Mouse (Mus musculus) left cerebral cortex, postnatal 36 days (tissue): Measurements from ENCODE around the gene Ano2. TPM values are rescaled to one million over a fixed set of nuclear protein-coding genes. Genes with fewer than 3 reads are reported as not detected.
A peak's percentile ranks its signal among the peaks of the same experiment; 100 is the strongest.

Experiments used
- DNase-seq, 2 experiments: peaks; one replicate each; pipeline ENCODE4 v3.0.0; 2021 to 2022; ENCODE audit warnings: low spot score in 2 of 2, mixed read lengths in 1 of 2
- intact Hi-C: fragments of 180-260 bp; cut with DNase I; formaldehyde crosslinking; loops from one replicate; pipeline ENCODE4 v1.15.1; 2025
- total RNA-seq, 2 experiments: library from RNA; stranded (reverse); gene quantifications; 2 replicates each; pipeline ENCODE4 v1.2.3; 2021

Gene Ano2
- total RNA-seq, 2 experiments from 2014 or later, result 2.3 to 5.2 TPM

DNA sequence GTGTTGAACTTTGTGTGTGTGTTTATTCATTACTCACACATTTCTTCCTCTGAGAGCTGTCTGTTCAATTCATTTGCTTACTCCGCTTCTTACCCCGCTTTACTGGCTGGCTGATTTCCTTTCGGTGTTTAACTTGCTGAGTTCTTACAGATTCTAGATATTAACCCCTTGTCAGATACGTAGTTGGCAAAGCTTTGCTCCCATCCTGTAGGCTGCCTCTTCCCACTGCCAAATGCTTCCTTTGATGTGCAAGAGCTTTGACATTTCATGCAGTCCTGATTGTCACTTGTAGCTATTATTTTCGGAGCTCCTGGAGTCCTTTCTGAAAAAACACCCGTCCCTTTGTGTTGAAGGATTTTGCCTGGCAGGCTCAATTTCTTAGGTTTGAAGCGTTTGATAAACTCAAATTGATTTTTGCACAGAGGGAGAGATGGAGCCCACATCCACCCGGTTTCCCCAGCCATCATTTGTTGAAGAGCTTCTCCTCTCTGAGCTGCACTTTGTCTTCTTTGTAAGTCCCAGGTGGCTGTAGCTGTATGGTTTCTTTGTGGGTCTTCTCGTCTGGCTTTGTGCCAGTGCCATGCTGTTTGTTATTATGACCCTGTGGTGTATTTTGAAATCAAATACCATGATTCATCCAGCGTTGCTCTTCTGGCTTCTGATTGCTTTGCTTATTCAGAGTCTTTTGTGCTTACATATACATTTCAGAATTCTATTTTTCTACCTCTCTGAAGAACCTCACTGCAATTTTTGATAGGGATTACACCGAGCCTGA is 47.5 kb downstream of the Ano2 start:
- intact Hi-C loops, result no loop called here
- no peak for DNase-seq

DNA sequence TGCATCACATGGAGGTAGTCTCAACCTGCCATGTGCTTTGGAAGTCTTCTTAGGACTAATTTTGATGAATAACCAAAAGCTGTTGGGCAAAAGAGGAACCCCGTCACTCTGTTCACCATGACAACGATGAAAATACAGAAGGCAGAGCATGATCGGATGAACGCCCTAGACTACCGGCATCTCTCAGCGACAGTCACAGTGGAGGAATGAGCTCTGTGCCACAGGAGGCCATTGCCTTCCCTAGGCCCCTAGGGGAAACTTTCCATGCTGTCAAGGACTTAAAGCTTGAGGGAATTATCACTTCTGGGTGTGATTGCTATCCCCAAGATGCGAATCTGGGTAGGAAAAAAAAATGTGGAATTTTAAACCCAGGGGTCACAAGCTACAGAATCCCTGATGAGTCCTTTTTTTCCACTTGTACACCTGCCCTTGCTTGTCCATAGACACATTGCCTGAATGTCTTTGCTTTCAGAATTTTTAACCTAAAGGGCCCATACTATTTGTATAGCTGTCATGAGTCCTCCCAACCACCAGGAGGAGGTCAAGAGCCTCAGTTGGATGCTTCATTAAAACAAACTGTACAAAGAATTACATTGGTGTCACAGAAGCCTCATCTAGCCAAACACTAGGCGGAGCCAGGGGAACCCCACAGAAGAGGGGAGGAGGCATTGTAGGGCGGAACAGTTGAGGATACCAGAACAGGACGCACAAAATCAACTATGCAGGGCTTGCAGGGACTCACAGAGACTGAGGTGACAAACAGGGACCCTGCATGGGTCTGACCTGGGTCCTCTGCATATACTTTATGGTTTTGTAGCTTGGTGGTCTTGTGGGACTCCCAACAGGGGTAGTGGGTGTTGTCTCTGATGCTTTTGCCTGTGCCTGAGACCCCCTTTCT is 53.2 kb downstream of the Ano2 start:
- intact Hi-C loops, result no loop called here
- DNase-seq, result no peak

DNA sequence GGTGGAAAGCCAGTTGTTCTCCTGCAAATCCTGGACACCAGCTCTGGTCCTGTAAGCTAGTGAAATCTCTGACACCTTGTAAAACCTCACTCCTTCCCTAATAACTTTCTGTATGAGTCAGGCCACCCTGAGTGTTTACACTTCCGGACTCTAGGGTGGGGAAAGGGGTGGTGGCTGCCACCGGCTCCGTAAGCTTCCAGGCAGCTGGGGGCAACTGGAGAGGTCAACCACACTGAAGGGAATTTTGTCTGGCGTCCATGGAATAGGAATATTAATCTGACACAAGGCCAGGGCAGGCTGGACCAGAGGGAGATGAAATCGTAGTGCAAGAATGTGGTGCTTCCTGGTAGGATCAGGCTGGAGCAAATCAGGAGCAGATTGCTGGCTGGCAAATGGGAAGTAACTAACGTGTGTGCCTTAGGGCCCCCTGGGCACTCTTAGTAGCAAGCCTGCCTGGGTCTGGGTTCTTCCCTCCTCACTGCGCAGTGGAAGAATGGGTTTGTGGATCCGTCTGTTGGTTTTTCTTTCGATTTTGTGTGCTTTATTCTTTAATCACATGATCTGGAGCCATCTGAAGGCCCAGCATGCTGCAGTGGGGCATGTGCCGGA is 57.2 kb downstream of the Ano2 start:
- intact Hi-C loops, result no loop called here
- no peak for DNase-seq

DNA sequence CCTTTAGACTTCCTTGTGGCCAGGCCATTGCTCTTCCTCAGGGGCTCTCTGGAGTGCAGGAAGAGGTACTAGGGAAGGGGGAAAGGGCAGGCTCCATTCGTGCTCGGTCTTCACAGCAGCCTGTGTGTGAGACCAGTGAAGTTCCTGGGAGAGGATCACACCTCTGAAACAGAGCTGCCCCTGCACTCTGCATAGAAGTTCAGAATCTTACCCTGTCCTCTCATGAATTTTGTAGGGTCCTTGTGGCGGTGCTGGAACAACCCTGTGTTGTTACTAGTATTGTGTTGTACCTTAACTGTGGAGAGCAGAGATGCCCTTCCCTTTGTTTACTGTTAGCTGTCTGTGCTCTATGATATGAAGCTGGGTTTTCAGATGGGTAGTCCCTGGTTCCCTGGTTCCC is 58.4 kb downstream of the Ano2 start:
- intact Hi-C loops, result no loop called here
- no peak for DNase-seq

DNA sequence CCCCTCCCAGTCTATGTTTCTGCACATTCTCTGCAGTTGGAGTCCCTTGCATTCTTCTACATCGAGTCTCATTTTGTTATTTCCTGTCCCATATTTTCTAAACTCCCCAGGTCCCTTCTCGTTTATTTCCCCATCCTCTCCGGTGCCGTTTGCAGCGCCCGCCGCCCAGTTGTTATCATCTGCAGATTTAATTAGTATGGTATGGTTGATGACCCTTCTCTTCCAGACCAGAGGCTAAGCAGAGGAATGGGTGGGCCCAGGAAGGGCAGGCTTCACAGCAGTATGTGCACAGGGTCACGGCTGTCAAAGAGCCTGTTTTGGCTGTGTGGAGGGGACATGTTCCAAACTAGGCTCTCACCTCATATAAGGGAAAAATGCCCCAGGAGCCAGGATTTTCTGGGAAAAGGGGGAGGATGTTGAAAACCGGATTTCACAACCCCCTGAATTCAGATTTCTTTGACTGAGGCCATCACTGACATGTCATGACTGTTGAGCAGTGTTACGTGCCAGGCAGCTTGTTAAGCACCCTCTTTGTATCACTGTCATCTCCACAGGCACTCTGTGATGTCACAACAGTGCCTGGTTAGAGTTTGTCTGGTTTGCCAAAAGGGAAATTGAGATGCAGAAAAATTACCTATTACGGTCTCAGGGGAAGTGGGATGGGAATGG is 72.8 kb downstream of the Ano2 start:
- DNase-seq, result no peak
- intact Hi-C loops, result no loop called here

DNA sequence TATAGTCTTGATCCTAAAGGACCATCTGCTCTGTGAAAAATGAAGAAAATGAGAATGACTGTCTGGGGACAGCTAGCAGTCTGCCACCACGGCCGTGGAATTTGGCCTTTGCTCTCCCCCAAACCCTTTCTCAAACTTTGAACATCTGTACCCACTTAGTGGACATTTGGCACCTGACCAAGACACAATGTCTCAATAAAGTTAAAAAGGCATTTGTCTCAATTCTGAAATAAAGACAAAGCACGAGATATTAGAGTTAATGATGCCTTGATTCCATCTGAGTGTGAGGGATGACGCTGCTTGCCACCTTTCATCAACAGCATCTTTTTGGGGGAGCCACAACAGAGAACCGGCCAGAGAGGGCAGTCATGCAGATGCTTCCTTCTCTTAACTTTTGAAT is 83.0 kb downstream of the Ano2 start:
- no peak for DNase-seq
- intact Hi-C loops, result no loop called here

DNA sequence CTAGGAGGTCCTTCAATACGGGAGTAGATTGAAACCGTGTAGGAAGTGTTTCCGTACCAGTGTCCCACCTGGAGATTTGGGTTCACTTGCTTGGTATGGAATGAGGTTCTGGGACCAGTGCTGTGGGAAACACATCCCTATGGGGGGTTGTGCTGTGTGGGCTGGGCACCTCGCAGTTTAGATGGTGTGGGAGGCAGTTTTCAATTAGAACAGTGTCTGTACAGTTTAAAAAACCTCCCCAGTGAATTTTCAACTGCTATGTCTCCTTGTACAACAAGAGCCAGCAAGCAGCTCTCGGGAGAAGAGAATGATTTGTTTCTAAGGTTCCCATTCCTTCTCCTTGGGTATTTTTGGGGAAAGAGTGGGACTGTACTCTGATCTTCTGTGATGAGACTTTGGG is 86.1 kb downstream of the Ano2 start:
- DNase-seq, result peak; percentile 12 to 15
- intact Hi-C loops, result no loop called here

DNA sequence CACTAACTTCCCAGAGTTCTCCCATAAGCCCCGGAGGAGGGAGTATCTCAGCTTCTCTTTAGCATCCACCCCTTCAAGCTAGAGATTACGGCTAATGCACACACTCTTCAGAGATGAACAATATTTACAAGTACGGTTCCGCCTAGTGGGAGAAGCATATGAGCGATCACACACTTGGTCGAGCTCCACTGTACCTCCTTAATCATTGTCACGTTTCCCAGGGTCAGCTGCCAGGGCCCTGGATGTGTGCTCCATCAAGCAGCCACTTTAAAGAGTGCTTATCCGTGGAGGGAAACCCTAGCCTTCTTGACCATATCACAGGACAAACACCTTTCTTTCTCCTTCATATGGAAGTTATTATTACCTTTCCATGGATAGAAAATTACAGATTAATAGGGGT is 112.7 kb downstream of the Ano2 start:
- no peak for DNase-seq
- intact Hi-C loops, result no loop called here

DNA sequence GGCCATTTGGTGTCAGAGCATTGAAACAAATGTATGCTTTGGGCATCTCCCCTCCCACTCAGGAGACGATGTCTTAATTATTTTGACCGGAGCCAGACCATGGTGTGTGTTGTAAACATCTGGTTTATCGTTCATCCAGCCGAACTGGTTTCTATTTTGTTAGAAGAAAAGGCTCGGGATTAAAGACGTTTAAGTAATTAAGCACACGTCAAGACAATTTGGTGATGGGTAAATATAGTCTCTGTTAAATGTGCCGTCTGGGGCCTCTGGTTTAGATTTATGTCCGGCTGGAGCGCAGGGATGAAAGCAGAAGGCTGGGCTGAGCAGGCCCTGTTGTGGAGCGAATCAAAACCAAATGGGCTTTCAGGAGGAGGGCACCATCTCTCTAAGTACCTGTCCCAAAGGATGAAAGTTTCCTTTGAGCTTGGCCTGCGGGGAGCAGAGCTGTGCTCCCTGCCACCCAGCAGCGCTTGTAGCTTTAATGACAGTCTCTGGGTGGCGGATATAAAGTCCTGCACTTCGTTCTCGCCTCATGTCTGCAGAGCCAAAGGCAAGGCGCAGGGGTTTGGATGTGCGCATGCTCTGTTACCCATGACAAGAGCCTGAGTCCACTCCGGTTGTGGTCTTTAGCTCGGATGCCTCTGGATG is 113.3 kb downstream of the Ano2 start:
- no peak for DNase-seq
- intact Hi-C loops, result no loop called here

DNA sequence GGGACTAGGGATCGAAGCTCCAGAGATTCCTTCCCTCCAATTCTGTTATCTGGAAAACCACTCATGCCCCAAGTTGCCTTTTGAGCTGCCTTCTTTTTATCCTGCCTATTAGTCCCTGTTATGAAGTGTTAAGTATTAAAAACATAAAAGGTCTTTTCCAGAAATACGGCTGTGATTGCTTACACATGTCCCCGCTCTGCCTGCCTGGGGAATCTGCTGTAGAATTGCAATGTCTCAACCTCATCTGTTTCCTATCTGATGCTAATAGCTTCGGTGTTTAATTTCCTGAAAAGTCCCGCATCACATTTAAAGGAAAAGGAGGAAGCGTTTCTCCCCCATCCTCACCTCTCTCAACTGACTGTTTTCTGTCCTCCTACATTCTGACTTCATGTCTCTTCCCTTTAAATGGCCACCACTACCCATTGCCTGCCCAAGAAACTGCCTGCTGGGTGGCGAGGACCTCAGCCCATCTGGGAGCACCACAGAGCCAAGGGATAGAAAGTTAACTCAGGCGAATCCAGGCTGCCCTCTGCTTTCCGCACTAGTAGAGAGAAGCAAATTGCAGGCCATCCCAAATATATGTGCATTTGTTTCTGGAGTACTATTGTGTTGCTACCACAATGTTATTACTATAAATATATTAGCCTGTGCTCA is 118.9 kb downstream of the Ano2 start:
- intact Hi-C loops, result no loop called here
- DNase-seq, result no peak

DNA sequence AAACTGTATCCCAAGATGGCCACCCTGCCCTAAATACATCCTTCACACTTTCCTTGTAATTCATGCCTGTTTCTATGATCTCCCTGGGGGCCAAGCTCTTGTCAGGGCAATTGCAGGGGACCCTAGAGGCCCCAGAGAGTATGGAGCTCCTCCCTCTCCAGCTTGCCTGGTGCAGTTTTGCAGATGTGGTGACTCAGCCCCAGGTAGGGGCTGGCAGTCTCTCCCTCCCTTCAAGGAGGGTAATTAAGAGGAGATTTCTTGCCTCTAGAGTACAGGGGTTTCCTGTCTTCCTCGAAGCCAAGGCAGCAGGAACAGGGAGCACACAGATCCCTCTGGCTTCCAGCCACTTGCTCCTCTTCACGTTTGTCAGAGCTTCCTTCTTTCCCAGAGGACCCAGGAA is 121.2 kb downstream of the Ano2 start:
- intact Hi-C loops, result no loop called here
- no peak for DNase-seq

DNA sequence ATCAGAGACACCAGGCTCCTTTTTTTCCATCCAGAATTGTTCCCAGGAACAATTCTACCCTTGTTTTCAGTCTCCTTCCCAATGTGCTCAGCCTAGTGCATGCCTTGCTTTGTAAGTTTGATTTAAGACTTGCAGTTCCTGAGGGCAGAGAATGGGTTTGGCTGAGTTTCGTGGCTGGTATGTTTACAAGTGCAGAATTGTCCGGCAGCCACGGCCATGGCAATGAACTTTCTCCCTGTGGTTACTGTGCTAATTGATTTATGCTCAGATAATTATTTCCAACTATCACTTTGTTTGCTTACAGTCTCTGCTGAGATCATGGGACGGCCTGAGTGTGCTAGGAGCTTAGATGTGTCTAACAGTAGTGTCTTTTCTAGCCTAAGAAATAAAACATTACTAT is 147.9 kb downstream of the Ano2 start:
- no peak for DNase-seq
- intact Hi-C loops, result no loop called here

DNA sequence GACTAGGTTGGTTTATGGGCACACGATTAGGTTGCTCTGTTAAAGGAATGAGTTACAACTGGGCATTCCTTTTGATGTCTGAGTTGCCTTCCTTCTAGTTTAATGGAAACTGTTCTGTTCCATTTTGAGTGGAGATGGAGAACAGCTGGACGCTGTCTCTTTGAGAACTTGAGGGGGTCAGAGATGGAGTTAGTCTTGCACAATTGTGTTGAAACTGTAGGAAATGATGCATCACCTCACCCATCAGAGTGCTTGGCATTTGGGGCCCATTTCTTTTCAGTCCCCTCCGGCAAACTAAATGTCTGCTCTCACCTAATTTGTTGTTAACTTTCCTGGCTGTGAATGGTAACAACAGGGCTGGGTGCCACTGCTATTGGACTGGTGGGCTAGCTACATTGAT is 151.1 kb downstream of the Ano2 start:
- intact Hi-C loops, result no loop called here
- DNase-seq, result no peak

DNA sequence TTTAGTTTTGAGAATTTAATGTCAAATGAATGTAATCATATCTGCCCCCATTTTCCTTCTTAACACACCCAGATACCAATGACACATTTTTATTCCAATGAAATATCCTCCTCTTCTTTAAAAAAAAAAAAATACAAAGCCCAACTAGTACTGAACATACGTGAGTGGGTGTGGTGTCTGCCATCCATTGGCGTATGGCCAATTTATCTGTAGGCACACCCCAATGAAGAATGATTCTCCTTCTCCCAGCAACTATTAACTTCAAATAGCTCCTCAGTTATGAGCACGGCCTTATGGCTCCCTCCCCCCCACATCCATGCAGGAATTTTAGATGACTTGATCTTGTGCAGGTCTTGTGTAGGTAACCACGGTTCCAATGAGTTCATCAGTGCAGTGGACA is 161.0 kb downstream of the Ano2 start:
- intact Hi-C loops, result no loop called here
- DNase-seq, result no peak

DNA sequence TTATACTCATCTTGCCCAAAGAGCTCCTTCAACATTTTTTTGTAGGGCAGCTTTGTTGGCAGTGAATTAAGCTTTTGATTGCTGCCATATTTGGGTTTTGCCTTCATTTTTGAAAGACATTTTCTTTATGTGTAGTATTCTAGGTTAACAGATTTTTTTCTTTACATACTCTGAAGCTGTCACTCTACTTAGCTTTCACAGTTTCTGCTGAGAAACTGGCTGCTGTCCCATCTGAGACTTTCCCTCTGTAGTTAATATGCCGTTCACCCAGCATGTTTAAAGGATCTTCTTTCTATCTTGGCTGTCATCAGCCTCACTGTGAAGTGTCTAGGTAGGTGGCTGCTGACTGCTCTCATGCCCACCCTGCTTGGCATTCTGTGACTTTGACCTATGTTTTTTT is 168.1 kb downstream of the Ano2 start:
- no peak for DNase-seq
- intact Hi-C loops, result no loop called here

DNA sequence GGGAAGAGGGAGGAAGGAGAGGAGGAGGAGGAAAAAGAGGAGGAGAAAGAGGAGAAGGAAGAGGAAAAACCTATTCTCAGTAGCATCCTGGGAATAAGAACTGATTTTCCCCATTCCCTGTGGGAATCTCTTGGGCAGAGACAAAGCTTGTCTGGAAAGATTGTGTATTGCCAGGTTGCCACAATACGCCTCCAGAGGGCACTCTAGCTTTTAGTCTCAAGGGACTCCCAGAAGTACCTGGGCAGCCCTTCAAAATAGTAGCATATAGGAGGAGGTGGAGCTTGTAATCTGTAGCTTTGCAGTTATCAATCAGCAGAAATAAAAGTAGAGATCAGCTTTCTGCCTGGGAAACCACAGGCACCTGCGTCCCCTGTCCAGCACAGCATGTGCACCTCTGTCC is 178.3 kb downstream of the Ano2 start:
- intact Hi-C loops, result no loop called here
- no peak for DNase-seq

DNA sequence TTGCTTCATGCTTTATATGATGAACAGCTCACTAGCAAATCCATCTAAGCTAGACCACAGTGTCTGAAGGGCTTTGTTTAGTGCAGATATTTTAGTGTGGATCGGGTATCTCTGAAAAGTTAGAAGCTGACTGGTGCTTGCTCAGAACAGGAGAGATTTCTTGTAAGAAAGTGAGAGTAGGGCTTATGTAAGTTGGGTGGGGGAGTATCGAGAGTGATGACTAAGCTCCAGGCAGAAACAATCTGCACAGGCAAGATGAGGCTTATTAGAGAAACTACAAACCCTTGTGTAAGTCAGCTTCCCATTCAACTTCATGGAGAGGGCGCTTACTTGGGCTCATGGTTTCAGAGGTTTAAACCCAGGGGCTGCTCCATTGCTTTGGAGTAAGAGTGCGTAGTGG is 181.3 kb downstream of the Ano2 start:
- DNase-seq, result peak; percentile 9 to 10
- intact Hi-C loops, result loop anchor here (5.0 kb wide), 1 partner anchor 296 kb away; the partner anchor contains the start of gene Ntf3

DNA sequence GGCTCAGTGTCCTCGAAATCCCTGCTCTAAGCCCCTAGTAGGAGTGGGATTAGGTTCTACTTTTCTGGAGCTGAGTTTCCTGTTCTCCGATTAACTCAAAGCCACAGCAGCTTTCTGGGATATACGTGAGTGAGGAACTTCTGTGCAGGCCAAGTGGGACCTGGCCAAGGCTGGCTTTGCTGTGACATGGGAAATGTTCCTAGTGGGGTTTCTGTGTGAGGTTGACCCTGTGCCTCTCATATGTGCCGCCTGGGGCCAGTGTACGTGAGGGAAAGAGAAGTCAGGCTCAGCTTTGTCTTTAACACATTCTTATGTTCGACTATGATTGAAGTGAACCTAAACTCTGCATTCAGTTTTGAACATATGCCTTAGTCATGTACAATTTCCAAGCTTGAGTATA is 184.5 kb downstream of the Ano2 start:
- intact Hi-C loops, result loop anchor here (5.0 kb wide), 1 partner anchor 293 kb away; the partner anchor contains the start of gene Ntf3
- DNase-seq, result no peak

DNA sequence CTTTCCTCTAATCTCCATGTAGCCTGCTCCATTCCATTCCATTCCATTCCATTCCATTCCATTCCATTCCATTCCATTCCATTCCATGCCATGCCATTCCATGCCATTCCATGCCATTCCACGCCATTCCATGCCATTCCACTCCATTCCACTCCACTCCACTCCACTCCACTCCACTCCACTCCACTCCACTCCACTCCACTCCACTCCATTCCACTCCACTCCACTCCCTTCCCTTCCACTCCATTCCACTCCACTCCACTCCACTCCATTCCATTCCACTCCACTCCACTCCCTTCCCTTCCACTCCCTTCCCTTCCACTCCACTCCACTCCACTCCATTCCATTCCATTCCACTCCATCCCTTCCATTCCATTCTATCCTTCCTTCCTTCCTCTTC is 186.7 kb downstream of the Ano2 start:
- intact Hi-C loops, result no loop called here
- no peak for DNase-seq
